Mouse (Mus musculus) fibroblast of lung, adult 2 months (primary cell): Measurements from ENCODE around the gene Nipsnap2.
A peak's percentile ranks its signal among the peaks of the same experiment; 100 is the strongest.
"Not testable (repeated sequence)": the region's sequence is repeated elsewhere in the genome, so short reads cannot be mapped to it uniquely, and the experiment has no call there.

Experiments
- DNase-seq: peaks from one replicate; pipeline ENCODE4 v3.0.0-alpha.2; 2011; ENCODE audit warnings: low read depth

Nipsnap2 gene

GRCm38 (mm10) chr5:129761865-129762540 is 37.1 kb downstream of the Nipsnap2 start:
- peak; percentile 42 for DNase-seq

- DNase-seq: no peak
Observed at GRCm38 (mm10) chr5:129770443-129771355, 45.8 kb downstream of the Nipsnap2 start.

GRCm38 (mm10) chr5:129772433-129772832 is 47.6 kb downstream of the Nipsnap2 start:
- no peak for DNase-seq

GRCm38 (mm10) chr5:129773330-129773729 is 48.5 kb downstream of the Nipsnap2 start:
- not testable (repeated sequence) for DNase-seq

- DNase-seq: no peak
Observed at GRCm38 (mm10) chr5:129774661-129775060, 49.8 kb downstream of the Nipsnap2 start.

GRCm38 (mm10) chr5:129778348-129778995 is 53.6 kb downstream of the Nipsnap2 start:
- no peak for DNase-seq

GRCm38 (mm10) chr5:129778996-129779716 is 54.3 kb downstream of the Nipsnap2 start:
- peak; percentile 59 for DNase-seq

GRCm38 (mm10) chr5:129780131-129780530 is 55.3 kb downstream of the Nipsnap2 start:
- no peak for DNase-seq

GRCm38 (mm10) chr5:129782211-129782610 is 57.3 kb downstream of the Nipsnap2 start:
- DNase-seq: peak; percentile 48

GRCm38 (mm10) chr5:129785235-129785870 is 60.5 kb downstream of the Nipsnap2 start:
- DNase-seq: no peak

GRCm38 (mm10) chr5:129786161-129786560 is 61.3 kb downstream of the Nipsnap2 start:
- no peak for DNase-seq

- peak; percentile 93 for DNase-seq
Observed at GRCm38 (mm10) chr5:129786818-129787790, 62.2 kb downstream of the Nipsnap2 start, which contains the start of gene Psph. Gene Psph (minus strand): TSS chr5:129787449.

GRCm38 (mm10) chr5:129787818-129788593 is 63.1 kb downstream of the Nipsnap2 start:
- no peak for DNase-seq

- not testable (repeated sequence) for DNase-seq
Observed at GRCm38 (mm10) chr5:129790591-129790990, 65.7 kb downstream of the Nipsnap2 start.
